Mouse (Mus musculus): Measurements from ENCODE around the gene Trir.

The Trir gene

DNA sequence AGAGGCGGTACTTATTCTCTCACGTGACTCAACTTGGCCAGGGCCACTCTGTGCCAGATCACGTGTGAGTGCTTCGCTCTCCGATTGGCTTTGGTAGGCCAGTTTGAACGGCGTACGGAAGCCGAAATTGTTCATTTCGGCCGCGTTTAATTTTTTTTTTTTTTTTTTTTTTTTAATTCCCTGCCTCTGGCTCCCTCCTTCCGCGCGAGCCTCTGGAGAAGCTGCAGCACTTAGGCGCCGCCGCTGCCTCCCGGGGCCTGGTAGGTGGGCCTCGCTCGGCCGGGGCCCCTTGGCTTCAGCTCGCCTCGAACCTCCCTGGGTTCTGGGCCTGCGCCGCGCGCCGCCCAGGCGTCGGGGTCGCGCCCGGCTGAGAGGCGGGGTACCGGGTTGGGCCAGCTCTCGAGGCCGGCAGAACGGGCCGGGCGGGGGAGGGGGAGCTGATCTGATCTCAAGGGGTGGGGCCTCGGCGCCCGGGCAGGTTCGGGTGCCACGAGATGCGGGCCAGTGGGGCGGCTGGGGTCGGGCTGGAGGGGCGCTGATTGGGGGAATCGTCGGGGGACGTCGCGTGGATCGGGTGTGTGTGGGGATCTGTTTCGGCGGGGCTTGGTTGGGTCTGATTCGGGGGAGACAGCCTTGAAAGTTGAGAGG lies 10.2 kb downstream of the Trir start, which contains the start of gene Tnpo2:
Tnpo2 (plus strand) TSS at position 198 of the 648 bp plus-strand sequence.
- peak; percentile 95 for DNase-seq (ENCODE audit: low spot score)

DNA sequence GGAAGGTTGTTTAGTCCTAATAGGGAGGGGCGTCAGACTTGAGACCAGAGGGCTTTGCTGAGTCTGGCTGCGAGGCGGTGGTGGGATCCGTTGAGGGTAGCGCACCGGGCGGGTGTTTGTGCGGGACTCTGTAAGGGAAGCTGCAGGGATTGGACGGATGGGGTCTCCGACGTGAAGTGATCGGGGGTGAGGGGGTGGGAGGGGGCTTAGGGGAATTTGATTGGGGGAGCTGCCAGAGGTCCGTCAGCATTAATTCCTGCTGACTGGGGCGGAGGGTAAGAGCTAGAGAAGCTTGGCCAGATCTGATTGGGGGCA lies 10.7 kb downstream of the Trir start:
- DNase-seq (ENCODE audit: low spot score), result no peak

DNA sequence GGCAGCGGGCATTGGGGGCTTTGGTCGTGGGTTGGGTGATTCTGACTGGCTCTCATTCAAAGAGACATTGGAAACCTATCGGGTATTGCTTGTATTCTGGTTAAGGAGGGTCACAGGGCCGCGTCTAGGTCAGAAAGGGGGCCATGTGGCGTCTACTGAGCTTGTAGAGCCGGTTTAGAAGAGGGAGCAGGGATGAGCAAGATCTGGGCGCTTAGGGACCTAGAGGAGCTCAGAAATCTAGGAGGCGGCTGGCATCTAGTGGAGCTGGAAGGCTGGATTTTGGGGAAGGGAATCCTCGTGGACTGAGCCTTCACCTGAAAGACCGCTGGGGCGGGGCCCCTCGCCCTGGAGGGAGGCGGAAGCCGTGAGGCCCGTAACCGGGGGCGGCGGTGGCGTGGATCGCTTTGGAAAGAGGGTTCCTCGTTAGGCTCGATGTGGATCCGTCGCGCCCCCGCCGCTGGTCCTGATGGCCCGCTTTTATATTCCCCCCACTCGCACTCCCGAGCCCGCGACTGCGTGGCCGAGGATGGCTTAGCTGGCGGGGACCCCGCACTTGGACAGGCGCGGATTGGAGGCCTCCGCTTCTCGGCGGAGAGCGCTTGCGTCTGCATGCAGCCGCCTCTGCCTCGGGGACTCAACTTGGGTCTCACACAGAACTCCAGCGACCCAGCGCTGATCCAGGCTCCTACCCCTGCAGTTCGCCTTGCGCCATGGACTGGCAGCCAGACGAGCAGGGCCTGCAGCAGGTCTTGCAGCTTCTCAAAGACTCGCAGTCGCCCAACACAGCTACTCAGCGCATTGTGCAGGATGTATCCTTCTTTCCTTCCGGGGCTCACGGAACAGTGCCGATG lies 11.3 kb downstream of the Trir start:
- peak; percentile 64 for DNase-seq (ENCODE audit: low spot score)

DNA sequence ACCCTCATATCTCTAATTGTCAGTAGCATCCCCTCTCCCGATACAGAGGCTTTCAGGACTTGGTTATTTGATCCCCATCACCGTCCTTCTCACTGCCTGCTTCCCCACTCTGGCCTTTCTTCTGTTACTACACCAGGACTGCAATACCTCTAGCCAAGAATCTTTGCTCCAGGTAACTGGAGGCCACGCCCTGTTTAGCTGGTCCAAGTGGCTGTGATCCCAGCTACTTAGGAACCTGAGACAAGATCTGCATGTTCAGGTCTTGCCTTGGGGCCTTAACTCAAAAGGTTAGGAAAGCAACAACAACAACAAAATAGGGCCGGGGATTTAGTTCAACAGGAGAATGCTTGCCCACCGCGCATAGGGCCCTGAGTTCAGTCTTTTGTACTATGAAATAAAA lies 17.0 kb downstream of the Trir start:
- DNase-seq (ENCODE audit: low spot score), result no peak

DNA sequence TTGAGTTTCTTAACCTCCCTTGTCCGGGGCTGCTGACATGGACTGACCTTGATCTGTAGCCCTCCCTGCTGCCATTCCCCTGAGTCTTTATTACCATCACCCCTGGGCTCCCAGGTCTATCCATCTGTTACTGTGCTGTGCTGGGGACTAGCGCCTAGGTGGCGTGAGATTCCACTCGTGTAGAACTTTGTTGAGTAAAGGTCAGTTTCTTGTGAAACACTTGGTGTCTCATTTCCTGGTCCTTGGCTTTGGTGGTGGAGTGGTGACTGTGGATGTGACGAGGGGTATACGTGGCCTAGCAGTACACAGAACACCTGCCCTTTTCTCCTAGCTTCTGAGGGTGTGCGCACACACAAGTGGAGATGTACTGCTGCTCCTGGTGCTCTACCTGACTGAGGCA lies 30.7 kb downstream of the Trir start:
- no peak for DNase-seq (ENCODE audit: low spot score)

DNA sequence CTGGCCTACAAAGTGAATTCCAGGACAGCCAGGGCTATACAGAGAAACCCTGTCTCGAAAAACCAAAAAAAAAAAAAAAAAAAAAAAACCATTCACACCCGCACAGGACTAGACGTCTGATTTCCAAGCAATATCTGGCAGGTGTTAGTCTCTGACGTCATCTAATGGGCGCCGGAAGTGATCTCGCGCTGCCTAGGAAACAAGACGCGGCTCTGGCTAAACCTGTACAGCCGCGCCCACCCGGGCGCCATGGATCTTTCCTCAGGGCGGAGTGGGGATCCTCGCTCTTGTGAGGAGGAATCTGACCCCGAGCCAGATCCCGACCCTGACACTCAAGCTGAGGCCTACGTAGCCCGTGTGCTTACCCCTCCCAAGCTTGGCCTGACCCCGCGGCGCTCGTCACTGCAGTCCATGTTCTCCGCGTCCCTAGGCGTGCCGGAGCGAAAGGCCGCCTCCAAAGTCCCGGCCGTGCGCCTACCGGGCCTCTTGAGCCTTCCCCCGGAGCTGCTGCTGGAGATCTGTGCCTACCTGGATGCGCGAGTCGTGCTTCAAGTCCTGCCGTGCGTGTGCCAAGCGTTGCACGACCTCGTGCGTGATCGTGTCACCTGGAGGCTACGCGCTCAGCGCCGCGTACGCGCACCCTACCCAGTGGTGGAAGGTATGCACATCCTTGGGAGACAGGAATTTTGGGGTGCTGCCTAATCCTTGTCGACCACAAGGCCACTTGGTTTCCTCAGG lies 33.4 kb downstream of the Trir start, which contains the start of gene Fbxw9:
Fbxw9 (plus strand) TSS at position 177 of the 738 bp plus-strand sequence.
- peak; percentile 90 for DNase-seq (ENCODE audit: low spot score)

DNA sequence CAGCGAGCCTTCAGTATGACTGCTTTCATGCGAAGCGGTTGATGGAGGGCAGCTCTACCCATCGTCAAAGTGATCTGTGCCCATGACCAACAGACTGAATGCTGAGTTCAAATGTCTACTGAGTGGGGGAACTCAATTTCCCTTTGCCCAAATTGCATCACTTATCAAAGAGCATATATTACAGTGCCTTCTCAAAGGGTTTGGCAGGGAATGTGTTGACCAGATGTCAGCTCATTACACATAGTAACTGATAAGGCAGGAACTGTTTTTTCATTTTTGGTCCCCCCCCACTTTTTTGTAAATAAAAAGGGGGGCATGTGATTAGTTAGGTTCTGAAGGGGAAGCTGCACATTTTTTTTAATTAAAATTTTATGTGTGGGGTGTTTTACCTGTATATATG lies 36.0 kb downstream of the Trir start:
- no peak for DNase-seq (ENCODE audit: low spot score)

DNA sequence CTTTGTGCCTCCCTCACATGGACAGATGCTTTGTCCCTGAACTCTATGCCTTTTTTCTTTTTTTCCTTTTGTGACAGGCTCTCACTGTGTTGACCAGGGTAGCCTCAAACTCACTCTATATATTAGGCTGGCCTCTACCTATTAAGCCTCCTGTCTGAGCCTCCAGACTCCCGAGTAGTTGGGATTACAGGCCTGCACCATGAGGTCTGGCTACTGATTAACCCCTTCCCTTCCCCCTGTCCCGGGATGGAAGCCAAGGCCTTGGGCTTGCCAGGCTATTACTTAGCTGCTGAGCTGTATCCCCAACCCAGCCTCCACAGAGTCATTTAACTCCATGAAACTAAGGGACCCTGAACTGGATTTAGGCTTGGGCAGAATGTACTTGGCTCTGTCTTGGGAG lies 38.6 kb downstream of the Trir start:
- DNase-seq (ENCODE audit: low spot score), result no peak

DNA sequence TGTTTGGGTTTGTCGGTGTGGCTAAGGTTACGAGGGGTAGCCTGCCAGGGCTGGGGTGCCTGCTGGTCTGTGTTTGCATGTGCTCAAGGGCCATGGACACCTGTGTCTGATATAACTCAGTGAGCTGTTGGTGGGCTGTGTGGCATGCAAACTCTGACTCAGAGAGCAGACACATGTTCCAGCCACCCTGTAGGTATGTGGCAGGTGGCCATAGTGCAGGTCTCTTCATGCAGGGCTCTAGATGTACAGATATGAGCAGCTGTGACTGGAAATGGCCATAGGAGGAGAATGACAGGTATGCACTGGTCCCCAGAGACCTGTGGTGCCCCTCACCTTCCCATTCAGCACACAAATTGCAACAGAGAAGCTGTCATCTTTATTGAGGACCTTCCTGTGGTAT lies 40.5 kb downstream of the Trir start:
- DNase-seq (ENCODE audit: low spot score), result no peak

DNA sequence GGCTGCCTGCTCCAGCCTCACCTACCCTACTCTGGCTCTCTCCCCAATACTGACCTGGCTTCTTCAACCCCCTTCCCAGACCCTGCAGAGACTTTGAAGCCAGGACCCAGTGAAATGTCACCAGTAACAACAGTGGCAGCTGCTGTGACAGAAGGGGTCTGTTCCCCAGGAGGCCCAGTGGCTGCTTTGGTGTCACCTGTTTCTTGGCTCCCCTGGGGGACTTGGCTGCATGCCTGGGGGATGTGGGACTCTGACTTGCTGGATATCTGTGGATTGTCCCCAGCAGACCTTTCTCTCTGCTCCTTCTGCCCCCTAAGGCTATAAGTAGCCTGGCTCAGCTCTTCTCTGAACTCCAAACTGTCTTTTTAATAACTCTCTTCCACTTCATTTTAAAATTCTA lies 41.4 kb downstream of the Trir start, which contains the start of gene Gm5741:
Gm5741 (minus strand) TSS at position 1 of the 400 bp plus-strand sequence.
- DNase-seq (ENCODE audit: low spot score), result no peak

DNA sequence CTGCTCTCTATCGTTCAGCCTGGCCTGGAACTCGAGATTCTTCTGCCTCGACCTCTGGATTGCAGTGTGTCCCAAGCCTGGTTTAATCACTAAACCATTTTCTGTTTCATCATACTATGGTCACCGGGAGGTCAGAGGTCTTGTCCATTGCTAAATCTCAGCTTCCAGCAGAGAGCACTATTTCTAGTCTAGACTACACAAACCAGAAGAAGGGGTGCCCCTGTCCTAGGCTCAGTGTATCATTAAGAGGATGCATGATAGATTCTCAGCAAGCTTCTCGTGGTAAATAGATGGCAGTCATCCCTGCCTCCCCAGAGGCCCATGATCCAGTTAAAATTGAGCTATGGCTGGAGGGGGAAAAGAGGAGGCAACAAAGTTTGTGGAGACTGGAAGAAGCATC lies 44.4 kb downstream of the Trir start:
- no peak for DNase-seq (ENCODE audit: low spot score)

DNA sequence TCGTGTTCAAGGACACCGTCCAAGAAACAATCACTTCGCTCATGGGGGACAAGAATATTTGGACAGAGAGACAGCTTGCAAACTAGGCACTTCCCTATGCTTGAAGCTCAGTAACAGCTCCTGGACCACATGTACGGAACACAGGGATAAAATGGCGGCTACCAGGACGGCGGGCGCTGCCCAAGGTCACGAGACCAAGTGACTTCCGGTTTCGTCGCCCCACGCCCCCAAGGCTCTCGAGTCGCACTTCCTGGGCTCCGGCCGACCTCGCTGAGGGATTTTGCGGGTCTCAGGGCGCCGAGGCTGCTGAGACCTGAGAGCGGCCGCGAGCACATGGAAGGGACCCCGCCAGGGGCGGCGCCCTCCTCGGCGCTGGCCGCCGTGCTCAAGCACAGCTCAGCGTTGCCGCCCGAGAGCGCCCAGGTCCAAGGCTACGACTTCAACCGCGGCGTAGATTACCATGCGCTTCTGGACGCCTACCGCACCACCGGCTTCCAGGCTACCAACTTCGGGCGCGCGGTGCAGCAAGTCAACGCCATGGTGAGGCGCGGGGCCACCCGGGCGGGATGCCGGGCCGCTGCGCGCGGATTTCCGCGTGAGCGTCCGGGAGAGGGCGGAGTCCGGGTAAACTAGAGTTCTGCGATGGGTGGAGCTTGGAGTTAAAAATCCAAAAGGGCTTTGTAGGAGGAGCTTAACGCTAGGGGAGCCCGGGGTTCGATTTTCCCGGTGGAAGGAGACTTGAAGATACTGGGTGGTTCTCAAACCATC lies 45.1 kb downstream of the Trir start, which contains the start of gene Dhps:
Dhps (plus strand) TSS at position 244 of the 768 bp plus-strand sequence.
- peak; percentile 83 for DNase-seq (ENCODE audit: low spot score)

DNA sequence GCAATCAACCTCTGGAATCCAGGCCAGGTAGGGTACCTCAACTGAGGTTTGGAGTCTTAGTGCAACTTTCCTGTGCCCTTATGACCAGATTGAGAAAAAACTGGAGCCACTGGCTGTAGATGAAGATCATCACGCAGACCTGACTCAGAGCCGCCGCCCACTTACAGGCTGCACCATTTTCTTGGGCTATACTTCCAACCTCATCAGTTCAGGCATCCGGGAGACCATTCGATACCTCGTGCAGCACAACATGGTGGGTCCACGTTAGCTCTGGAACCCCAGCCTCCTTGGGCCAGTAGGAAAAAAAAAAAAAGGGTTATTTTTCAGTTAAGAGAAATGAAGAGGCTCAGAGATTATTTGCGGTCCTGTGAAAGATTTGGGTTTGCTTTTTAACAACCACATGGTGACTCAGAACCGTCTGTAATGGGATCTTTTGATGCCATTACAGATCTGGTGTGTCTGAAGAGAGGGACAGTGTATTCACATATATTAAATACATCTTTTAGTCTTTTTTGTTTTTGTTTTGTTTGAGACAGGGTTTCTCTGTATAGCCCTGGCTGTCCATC lies 45.8 kb downstream of the Trir start:
- DNase-seq (ENCODE audit: low spot score), result no peak

DNA sequence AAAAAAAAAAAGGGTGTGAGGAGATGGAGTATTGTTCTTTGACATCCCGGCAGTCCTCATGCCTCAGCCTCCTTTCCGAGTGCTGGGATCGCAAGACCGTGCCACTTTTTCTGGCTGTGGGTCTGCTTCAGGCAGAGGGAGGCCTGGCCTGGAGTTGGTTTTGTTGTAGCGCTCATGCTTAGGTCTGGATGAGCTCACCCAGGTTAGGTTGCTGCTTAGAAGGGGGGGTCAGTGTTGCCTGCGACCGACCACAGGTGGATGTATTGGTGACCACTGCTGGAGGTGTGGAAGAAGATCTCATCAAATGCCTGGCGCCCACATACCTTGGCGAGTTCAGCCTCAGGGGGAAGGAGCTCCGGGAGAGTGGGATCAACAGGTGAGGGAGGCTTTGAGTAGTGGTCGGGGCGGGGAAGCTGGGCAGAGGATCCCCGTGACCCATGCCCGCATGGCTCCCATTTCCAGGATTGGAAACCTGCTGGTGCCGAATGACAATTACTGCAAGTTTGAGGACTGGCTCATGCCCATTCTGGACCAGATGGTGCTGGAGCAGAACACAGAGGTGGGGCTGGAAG lies 46.5 kb downstream of the Trir start:
- DNase-seq (ENCODE audit: low spot score), result no peak

DNA sequence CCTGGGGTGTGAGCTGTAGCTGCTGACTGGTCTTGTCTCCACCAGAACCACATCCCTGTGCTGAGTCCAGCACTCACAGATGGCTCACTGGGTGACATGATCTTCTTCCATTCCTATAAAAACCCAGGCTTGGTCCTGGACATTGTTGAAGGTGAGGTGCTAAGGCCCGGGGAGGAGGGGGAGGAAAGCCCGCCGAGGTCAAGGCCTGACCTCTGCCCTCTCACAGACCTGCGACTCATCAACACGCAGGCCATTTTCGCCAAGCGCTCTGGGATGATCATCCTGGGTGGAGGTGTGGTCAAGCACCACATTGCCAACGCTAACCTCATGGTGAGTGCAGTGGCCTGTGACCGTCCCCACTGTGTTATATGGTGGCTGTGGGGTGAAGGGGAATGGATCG lies 47.5 kb downstream of the Trir start:
- no peak for DNase-seq (ENCODE audit: low spot score)

DNA sequence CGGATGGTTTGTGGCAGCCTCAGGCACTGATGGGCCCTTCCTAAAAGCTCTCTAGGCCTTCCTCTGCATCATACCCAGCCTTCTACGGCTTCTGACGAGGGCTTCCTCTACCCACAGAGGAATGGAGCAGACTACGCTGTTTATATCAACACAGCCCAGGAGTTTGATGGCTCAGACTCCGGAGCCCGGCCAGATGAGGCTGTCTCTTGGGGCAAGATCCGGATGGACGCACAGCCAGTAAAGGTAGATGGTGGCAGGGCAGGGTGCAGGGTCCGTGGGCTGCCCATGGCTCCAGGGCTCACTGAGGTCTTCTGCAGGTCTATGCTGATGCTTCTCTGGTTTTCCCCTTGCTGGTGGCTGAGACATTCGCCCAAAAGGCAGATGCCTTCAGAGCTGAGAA lies 48.0 kb downstream of the Trir start:
- DNase-seq (ENCODE audit: low spot score), result no peak

DNA sequence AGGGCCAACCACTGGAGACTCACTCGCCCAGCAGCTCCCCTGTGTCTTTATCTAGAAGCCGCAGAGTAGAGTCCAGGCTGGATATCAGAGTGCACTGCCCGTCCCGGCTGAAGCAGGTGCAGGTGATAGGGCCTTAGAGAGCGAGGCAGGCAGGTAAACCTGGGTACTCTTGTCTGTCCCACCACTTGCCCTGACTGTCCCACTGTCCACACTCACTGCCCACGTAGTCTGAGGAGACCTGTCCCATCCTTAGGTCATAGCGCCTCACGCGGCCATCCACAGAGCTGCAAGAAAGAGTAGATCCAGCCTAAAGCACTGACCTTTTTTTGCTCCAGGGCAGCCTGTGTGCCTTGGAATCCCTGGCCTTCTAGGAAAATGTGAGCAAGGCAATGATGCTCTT lies 49.4 kb downstream of the Trir start:
- DNase-seq (ENCODE audit: low spot score), result peak; percentile 53

DNA sequence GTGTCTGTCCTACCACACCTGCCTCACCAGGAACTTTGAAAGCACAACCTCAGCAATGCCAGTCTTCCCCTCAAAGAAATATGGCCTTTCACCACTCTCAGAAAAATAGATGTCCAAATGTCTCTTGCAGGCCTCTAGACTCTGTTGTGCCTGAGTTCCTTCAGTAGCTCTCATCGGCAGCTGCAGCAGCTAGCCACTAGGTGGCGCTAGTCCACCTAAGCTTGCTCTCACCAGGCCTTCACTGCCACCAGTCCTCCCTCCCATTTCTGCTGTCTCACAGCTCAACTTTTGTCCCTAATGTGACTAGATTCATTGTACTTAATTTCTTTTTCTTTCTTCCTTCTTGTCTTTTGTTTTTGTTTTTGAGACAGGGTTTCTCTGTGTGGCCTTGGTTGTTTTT lies 50.4 kb downstream of the Trir start:
- peak; percentile 85 for DNase-seq (ENCODE audit: low spot score)

All from c-Kit-positive CD71-positive TER-119-positive erythroid progenitor cells, embryonic 14.5 days (primary cell).